Mouse (Mus musculus): ENCODE data around the gene Prickle2.

DNA sequence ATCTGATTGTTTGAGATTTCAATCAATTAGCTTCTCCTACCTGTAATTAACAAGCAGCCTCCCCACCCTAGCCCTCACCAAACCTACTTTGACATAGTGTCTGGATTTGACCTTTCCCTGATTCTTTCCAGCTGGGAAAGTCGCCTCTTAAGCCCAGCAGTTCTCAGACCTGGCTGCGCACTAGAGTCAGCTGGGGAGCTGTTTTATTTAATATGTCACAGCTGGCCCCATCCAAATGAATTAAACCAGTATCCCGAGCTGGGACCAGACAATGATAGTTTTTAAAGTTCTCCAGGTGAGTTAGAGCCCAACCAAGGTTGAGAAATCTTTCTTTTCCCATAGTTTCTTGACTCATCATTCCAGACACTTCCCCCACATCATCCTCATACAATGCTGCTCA lies 9.9 kb upstream of the Prickle2 start:
- TF ChIP-seq POLR2A (IDR thresholded peaks at IDR 0.05; ENCODE audit: borderline replicate concordance, insufficient read depth, low read length) = no peak
- no peak for TF ChIP-seq CTCF (IDR thresholded peaks at IDR 0.05; ENCODE audit: borderline replicate concordance, insufficient read depth, low read depth, low read length)
